Mouse (Mus musculus): ENCODE data around the gene Socs5.

Gene Socs5

DNA sequence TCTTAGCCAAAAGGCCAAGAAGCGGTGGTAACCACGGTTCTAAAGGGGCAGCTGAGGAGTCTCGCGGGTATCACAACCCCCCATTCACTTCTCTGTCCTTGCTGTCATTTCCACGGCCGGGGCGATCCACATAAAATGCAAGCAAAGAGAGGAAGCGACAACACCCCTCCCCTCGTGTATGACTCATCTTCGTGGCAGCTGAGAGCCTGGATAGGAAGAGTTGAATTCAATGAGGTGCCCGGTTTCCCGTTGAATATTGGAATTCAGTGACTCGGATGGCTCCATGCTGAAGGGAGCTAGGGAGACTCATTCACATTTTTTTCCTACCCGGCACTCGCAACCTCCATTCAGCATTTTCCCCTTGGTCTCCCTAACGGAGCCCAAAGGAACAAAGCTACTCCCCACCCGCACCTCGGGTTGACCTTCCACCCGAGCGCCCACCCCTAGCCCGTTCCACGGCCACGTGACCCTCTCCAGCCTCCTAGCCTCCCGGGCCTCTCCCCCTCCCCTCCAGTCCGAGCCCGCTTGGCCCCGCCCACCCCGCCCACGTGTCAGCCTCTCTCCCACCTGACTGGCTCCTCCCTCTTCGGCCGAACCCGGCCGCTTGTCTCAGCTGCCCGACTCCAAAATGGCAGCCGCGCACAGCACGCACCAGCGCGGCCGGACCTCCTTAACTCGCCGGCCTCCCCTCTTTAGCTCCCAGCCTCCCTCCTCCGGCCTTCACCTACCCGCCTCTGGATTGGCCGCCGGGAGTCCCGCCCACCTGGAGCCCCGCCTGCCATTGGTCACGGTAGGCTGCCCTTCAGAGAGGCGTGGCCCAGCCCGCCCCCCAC is 572 bp upstream of the Socs5 start:
- in situ Hi-C loops (cut with MseI, MboI): no loop called here

DNA sequence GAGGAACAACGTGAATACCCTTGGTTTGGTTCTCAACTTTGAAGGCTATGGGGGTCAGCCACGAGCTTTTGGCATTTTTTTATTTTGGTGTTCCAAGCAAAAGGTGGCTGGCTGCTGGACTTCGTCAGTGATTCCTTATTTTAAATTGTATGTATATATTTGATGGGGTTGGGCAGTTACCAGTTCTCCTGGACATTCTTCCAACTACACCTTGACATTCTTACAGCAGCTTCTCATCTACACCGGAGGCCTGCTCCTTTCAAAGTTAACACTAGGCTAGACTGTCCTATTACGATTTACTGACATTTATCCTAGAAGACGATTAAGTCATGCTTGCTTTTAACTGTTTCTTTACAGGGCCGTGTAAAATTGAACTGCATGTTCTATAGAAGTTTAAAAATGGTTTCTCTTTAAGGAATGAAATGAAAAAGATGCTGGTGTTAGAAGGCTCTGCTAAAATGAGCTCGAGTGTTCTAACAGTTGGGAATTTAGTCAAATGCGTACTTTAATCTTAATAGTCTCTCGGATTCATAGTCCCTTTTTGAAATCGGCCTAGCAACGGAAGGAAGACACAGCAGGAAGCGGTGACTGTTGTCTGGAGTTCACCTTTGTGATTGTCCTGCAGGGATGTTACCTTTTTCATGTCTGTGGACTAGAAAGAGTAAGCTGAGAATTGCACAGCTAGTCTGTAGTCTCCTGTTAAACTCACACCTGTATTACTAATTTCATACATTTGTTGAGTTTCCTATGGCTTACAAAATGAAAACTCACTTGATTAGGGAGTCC is 1.2 kb downstream of the Socs5 start:
- in situ Hi-C loops (cut with MseI, MboI): no loop called here

DNA sequence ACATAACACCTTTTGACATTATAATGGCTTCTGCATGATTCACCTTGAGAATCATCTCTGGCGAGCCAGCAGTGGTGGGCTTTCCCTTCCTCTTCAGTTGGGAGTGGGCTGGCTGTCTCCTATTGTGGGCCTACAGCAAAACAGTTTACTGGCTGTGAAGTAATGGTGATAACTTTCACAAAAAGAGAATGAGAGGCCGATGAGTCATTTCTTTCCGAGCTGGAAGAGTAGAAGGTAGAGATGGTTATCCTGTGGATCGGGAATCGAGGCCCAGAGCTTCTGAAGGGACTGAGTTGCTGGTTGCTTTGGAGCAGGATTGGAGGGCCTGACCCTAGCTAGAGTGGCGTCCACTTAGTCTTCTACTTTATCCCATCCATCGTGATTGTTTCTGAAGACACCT is 2.0 kb downstream of the Socs5 start:
- in situ Hi-C loops (cut with MseI, MboI): no loop called here

DNA sequence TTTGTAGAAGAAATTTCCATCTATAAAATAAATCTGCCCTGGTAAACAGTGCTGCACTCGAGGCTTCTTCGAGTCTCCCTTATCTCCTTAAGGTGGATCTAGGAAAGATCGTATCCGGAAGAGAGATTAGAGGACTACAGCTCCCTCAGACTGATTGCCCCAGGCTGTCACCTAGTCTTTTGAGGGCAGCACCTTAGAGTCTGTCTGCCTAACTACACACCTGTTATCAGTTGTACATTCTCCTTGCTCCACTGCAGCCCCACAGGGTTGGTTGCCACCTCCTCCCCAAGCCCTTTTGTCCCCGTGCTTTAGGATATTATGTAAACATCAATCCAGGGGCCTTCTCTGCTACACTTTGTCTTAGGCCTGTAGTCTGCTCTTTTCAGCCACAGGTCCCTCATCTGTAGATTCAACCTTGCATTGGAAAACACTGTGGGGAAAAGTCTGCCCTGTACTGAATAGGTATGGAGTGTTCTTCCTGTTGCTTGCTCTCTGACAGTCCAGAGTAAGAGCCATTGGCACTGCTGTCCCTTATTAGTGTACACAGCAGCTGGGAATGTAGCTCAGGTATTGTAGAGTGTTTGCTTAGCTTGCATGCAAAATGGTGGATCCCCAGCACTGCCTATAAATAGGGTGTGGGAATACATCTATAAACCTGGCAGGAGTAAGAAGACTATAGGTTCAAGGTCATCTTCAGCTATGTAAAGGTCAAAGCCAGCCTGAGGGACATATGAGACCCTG is 5.5 kb downstream of the Socs5 start:
- in situ Hi-C loops (cut with MseI, MboI): no loop called here

DNA sequence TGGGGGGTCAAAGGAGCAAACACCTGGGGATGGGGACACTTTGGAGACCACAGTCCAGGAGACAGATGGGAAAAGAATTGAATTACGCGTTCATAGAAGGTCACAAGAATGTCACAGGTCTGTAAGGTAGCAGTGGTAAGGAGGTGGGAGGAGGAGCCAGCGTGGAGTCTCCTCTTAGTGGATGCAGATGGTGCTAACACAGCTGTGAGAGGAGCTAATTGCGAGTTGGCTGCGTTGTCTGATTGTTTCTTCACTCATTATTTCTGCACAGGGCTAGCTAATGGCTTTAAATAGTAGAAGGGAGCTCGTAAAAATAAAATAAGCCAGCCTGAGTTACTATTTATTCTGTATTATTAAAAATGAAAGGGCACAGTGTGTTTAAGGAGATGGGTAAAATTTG is 8.1 kb downstream of the Socs5 start:
- in situ Hi-C loops (cut with MseI, MboI): no loop called here

DNA sequence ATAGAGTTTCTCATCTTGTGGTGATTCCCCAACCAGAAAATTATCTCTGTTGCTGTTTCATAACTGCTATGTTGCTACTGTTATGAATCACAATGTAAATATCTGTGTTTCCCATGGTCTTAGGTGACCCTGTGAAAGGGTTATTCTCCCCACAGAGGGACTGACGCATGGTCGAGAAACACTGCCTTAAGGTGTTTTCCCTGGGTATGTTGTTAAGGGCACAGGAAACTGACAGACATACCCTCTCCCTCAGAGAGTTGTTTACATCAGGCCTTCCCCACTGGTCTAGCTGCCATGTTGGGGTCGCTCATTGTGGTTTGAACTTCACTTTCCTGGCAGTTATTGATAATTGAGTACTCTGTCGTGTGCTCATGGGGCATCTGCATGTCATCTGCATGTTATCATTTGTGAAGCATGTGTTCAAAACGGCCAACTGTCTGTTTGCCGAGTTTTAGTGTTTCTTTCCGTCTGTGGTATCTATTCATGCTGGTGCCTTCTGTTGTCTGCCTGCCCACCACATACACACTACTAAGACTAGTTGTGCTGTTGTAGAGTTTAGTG is 11.6 kb downstream of the Socs5 start:
- in situ Hi-C loops (cut with MseI, MboI): no loop called here

DNA sequence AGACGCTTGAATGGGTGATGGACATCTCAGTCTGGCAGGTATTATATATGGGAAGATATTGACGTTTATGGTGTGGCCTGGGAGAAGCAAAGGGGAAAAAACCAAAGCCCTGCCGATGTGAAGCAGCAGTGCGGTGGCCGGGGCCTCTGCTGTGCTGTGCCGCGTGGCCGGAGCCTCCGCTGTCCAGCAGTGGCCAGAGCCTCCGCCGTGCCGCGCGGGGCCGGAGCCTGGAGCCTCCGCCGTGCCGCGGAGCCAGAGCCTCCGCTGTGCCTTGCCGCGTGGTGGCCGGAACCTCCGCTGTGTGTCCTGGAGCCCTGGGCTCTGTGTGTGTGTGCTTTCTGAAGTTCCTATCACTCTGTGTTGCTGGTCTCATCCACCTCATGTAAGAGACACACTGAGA is 17.9 kb downstream of the Socs5 start:
- in situ Hi-C loops (cut with MseI, MboI): no loop called here

DNA sequence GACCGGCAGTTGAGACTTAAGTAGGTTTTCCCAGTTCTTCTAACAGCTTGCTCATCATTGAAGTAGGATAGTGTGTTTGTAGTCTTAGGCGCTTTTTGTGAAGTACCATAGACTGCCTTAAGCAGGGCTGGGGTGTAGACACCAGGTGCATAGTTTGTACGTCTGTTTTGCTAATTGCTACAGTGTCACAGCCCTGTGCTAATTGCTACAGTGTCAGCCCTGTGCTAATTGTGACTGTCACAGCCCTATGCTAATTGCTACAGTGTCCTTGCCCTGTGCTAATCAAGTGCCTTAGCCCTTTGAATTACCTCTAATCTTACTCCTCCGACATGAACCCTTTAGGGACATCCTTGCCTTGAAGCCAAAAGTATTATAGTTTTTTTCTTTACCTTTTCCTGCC is 24.8 kb downstream of the Socs5 start:
- in situ Hi-C loops (cut with MseI, MboI): no loop called here

DNA sequence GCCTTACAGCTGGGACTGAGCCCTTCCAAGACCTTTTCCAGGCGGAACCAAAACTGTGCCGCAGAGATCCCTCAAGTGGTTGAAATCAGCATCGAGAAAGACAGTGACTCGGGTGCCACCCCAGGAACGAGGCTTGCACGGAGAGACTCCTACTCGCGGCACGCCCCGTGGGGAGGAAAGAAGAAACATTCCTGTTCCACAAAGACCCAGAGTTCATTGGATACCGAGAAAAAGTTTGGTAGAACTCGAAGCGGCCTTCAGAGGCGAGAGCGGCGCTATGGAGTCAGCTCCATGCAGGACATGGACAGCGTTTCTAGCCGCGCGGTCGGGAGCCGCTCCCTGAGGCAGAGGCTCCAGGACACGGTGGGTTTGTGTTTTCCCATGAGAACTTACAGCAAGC is 26.3 kb downstream of the Socs5 start:
- in situ Hi-C loops (cut with MseI, MboI): no loop called here

DNA sequence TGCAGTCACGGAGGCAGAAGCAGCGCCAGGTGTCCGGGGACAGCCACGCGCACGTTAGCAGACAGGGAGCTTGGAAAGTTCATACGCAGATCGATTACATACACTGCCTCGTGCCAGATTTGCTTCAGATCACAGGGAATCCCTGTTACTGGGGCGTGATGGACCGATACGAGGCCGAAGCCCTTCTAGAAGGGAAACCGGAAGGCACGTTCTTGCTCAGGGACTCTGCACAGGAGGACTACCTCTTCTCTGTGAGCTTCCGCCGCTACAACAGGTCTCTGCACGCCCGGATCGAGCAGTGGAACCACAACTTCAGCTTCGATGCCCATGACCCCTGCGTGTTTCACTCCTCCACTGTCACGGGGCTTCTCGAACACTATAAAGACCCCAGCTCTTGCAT is 27.2 kb downstream of the Socs5 start:
- in situ Hi-C loops (cut with MseI, MboI): no loop called here

DNA sequence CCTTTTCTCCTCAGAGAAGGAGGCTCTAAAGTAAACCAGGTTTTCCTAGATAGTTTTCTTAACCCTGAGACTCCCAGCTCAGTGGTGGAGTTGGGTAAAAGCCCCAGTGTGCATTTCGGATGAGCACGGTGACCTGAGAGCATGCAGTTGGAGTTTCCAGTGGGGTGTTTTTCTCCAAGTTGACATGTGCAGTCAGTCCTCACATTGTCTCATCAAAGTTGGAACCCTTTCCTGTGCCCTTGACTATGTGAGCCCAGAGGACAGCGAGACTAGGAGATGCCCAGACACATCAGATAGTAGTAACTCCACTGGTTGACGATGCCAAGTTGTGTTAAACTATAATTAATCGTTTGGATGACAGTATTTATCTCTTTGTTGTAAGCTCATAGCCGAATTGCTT is 28.3 kb downstream of the Socs5 start:
- in situ Hi-C loops (cut with MseI, MboI): no loop called here

DNA sequence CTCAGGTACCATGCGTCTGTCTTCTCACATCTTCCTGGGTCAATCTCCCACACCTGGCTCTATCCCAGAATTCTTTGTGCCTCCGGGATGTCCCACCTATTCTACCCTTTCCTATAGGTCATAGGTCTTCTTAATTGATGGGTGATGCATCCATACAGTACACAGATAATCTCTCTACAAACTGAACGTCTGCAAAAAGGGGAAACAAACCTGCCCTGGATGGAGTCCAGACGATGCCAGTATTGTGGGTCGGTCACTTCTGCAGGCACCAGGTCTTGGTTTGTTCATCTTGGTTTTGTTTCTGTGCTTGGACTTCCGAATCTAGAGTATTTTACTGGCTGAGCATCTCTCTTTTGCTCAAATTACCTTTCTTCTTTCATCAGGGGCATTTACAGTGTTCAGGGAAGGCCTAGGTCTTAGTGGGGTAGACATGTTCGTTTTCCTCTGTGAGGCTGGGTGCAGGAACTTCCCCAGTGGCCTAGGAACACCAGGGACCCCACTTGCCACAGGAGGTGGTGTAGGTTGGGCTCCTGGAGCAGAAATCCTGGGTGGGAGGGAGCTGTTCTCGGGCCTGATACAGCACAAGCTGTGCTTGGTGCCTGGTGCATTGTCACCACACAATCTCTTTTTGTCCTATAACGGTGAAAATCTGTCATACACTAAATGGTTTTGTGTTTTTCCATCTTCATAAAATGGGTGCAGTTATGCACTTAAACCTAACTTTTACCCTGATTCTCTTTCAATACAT is 33.9 kb downstream of the Socs5 start:
- in situ Hi-C loops (cut with MseI, MboI): no loop called here

DNA sequence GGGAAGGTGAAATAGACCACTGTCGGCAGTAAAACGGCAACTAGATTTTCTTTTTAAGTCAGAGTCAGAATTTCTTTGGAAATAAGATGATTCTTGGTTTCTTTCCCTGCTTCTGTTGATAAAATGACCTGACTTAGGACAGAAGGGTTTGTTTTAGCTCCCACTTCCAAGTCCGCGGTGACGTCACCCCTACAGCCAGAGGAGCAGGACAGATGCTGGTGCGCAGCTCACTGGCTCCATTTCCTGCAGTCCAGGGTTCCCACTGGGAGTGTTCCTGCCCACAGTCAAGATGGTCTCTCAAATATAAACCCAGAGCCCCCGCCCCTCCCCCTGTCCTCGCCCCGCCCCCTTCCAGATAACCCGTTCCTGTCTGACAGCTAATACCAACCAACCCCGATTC is 34.8 kb downstream of the Socs5 start:
- in situ Hi-C loops (cut with MseI, MboI): no loop called here

DNA sequence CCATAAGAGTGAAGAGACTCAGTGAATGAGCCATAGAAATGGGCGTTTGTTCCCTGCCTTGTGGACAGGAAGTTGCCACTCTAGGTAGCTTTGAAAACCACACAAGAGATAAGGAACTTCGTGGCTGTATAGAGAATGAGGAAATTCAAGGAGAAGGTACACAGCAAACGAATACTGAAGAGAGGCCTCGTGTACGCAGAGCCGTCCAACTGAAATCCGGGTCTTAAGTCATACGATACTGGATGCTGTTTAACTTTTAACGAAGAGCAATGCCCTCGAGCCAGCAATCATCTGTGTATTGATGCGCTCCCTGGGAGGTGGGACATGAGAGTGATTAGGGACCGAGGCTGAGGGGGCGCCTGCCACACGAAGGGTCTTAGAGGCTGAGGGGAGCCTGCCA is 35.7 kb downstream of the Socs5 start:
- in situ Hi-C loops (cut with MseI, MboI): no loop called here

DNA sequence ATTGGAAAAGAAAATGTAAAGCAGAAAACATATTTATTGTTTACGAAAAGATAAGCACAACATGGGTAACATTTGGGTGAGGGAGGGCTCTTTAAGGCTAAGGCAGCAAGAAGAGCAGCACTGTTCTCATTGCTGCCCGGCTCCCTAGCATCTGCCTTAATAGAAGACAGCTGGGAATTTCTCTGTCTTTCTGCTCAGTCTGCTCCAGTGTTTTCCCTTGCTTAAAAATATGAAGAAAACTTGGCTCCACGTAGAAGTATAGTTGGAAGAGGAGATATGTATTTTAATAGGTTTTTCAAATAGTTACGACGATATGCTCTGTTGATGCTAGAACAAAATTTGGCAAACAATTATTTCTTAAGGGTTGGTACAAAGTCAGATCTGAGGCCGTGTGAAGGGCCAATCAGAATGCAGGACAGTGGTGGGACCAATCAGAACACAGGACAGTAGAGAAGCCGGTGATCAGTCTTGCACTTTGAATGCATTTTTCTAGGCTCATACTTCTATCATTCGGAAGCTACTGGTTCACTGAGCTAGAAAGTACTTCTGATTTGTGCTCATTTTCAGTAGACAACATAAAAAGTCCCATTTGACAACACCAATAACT is 39.0 kb downstream of the Socs5 start:
- in situ Hi-C loops (cut with MseI, MboI): no loop called here

DNA sequence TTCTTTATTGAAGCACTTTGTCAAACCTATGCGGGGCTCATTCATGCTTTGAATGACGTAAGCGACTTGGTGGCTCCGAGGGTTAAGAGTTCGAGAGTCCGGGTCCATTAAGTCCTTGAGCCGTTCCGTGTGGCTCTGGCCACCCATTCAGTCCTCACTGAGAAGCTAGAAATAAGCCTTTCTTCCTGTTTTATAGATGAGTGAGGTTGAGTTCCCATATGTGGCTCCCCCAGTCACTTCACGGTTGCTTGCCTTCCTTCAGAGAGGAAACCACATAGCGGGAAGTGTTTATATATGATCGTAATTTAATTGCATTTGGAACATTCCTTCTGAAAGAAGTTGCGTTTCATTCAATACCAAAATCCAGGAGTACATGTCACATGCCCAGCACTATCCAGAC is 42.3 kb downstream of the Socs5 start:
- in situ Hi-C loops (cut with MseI, MboI): no loop called here

DNA sequence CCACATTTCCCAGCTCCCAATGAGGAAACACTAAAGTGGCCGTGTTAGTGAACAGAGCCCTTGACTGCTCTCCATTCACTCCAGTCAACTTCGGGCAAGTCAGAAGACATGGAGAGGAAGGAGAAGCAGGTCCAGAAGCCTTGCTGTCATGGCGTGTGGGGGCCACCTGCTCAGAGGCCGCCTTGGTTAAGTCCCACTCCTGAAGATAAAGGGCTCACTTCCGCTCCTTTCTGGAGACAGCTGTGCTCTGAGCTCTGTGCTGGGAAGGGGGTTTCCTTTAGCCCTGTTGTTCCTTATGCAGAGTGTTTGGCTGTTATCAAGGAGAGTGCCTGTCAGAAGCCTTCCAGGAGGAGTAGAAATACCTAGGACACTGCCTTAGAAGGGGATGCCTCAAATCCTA is 45.5 kb downstream of the Socs5 start:
- in situ Hi-C loops (cut with MseI, MboI): no loop called here

DNA sequence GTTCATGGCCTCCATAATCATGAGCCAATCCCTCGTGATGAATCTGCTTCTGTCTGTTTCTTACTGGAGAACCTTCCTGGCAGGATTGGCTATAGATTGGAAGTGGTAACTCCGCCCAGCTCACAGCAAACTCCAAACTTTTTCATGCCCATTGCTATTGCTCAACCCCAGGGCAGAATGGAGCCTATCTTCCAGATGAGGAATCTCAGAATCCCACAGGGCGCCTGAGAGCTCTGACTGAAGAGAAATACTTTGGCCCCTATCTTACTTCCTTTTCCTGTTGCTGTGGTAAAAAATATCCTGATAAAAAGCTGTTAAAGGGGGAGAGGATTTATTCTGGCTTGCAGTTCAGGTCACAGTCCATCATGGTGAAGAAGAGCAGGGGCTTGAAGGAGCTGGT is 48.2 kb downstream of the Socs5 start:
- in situ Hi-C loops (cut with MseI, MboI): no loop called here

DNA sequence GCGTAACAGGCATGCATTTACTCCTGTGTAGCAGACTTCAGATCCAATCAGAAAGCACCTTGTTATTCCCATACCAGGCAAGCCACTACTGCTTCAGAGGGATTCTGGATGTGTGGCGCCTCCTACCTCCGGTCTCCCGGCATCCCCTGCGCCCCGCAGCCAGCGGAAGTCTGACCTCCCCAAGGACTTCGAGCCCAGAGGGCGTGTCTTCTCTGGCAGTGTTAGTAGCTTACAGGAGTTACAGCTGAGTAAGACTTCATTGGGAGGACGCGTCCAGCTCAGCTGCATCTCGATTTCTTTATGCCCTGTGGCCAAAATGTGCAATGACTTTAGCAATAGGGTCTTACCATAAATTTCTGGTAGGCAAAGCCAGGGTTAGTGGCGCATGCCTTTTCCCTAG is 50.3 kb downstream of the Socs5 start:
- in situ Hi-C loops (cut with MseI, MboI): no loop called here

DNA sequence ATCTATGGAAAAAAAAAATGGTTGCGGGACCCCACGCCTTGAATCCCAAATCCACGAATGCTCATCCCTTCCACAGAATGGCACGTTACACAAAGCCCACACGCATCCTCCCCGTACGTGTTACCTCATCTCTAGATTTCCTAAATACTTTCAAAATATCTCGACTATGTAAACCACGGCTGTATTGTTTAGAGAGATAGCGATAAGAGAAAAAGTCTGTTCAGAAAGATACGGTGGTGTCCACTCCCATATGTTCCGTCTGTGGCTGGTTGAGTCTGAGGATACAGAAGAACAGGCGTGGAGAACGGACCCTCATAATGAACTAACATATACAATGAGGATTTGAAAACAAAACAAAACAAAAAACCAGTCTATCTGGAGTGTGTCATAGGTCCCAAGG is 51.1 kb downstream of the Socs5 start:
- in situ Hi-C loops (cut with MseI, MboI): no loop called here

DNA sequence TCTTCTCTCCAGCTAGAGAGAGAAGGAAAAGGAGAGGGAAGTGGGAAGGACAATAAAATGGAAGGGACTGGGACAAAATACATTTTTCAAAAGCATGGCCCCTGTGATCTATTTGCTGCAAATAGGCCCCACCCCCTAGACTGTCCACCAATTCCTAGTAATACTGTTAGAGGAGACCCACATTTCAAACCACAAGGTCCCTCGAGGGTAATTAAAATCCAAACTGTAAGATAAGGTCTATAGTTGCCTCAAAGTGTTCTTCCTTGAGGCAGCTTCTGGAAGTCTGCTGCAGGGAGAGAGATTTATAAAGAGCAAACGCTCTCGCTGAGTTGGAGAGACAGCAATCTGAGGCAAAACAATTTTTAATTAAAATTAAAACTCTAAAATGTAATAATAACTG is 52.8 kb downstream of the Socs5 start:
- in situ Hi-C loops (cut with MseI, MboI): no loop called here

Data from mouse trophoblast stem cell (cell line).